Mouse (Mus musculus) liver, postnatal 0 days (tissue): Measurements from ENCODE around the gene Usp2.

ENCODE experiments used
- CTCF ChIP-seq: sonication (generic); IDR thresholded peaks from 2 replicates; pipeline ENCODE4 v1.5.1; 2016; ENCODE audit warnings: antibody characterized with exemption, low read depth
- EP300 ChIP-seq: IDR thresholded peaks from 2 replicates; pipeline ENCODE4 v1.6.1; 2016; ENCODE audit warnings: antibody characterized with exemption, low read depth, mild to moderate bottlenecking

DNA sequence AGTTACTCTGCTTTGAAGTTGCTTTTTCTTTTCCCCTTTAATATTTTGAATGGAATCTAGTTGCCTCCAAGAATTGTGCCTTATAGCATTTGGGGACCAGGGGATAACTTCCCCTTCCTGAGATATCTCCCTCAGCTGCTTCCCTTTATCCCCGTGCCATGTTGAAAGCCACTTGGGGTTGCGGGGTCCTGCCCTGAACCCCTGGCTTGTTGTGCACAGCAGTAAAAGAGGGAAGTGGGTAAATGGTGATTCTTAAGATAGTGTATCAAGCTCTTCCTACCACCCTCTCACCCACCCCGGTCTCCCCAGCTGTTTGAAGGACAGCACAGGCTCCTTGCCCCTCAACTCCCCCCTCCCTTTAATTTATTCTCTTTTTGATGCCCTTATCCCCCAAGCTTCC lies 27.9 kb downstream of the Usp2 start:
- TF ChIP-seq CTCF (no peak), EP300 (no peak)
